Mouse (Mus musculus) neural tube, embryonic 10.5 days (tissue): ENCODE results near the gene Fbxw8.

Experiments used
- DNase-seq: peaks from one replicate; pipeline ENCODE4 v3.0.0-alpha.2; 2017; ENCODE audit warnings: low spot score; ENCODE audit errors: extremely low spot score

Fbxw8 gene

DNA sequence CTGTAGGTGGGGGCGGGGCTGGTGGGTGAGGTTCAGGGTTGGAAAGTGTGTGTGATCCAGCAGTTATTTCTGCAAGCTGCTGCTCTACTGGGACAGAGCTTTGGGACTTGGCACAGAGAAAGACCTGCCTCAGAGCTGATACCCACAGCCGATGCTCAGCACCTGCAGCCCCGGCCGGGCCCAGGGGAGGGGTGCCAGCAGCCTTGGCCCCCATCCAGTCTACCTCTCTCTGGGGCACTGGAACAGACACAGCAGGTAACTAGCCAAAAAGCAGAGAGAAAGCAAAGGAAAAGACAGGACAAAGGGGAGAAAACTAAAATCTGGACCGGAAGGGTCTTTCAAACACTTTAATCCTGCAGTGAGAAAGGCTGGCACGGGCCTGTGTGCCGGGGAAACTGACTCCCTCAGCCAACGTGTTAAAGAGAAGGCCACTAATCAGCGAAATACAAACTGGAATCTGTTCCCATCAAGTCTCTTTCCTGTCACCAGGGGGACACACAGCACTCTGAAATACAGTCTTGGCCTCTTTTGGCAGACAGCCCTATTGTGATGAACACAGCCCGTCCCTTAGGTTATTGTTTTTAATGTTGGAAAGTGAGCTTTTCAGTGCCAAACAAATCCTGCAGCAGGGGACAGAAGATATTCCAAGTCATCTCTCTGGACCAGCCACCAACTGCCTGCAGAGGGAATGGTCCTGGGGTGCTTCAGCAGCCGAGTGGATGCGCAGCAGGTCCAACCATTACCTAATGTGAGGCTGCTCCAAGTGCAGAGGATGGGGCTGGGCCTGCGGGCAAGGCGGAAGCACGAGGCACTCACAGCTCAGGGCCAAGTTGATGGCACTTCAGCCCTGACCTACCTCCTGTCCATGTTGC is 78.3 kb downstream of the Fbxw8 start:
- DNase-seq, result no peak

DNA sequence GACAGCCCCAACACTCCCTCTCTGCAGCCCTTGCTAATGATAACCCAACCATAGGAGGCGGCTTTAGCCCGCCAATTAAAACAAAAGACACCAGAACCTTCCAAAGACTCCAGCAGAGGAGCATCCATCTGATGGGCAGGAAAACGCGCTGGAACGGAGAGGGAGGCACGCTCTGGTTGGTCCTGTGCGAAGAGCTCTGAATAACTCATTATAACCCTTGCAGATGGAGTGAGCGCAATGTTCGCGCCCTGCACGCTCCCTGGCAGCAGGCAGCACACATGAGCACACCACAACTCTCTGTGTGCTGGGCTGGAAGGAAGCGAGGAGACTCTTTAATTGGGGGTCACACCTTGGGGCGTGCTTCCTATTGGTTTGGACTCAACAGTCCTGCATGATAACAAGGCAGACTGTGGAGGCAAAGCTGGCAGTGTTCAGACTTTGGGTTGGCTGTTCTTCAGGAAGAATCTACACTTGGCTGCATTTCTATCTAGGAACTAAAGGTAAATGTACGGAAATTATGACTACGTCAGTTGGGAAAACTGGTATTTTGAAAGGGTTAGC is 82.0 kb downstream of the Fbxw8 start:
- DNase-seq, result no peak

DNA sequence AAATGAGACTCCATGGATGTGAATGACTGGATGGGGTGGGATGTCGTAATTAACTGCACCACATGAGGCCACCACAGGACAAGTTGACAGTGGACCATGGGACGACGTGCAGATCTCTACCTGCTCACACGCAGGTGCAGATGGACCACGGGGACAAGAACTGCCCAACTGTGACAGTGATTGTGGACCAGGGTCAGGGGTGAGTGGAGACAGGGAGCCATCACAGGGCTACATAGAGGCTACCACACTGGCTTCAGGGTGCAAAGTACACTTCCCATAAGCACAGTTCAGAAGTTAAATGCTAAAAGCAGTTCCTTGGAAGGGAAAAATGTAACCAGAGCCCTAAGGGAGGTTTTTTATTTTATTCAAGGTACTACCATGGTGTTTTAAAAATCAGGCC is 83.5 kb downstream of the Fbxw8 start:
- DNase-seq, result no peak

DNA sequence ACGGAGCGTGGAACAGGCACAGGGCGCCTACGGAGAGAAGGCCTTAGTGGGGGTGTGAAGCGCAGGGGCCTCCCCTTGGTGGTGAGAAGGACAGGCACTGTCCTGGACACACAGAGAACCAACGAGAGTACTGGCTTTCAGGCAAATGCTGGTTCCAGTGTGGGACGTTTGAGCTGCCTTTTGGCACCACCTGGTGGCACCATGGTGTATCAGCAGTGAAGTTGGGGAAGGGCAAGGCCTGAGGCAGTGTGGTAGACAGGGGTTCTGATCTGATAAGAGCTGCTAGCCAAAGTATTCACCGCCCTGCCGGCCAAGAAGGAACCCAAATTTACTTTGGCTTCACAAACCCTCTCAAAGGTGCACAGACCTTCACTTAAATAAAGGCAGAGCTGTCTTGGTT is 85.9 kb downstream of the Fbxw8 start:
- peak; percentile 69 for DNase-seq

DNA sequence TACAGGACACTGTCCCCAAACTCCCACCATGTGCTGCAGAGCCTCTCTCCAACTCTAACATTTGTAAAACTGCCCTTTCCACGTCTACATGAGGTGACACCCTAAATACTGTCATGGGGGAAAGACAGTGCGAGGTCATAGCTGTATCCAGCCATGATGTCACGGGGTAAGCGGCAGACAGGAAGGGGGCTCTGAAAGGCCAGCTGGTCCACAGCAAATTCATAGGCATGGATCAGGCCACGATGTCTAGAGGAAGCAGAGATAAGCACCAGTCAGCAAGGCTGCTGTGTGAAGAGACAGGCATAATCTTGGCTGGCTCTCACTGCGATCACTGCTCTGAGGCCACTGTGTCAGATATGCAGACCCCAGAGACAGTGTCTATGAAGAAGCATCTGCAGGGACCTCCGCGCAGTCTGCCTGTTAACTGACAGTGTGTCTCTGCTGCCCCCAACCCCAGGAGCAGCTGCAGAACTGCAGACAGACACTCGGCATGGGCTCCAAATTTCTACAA is 87.2 kb downstream of the Fbxw8 start:
- DNase-seq, result no peak

- DNase-seq, result no peak
These were observed 87.7 kb downstream of the Fbxw8 start for GRCm38 (mm10) chr5:118067572-118067971.

DNA sequence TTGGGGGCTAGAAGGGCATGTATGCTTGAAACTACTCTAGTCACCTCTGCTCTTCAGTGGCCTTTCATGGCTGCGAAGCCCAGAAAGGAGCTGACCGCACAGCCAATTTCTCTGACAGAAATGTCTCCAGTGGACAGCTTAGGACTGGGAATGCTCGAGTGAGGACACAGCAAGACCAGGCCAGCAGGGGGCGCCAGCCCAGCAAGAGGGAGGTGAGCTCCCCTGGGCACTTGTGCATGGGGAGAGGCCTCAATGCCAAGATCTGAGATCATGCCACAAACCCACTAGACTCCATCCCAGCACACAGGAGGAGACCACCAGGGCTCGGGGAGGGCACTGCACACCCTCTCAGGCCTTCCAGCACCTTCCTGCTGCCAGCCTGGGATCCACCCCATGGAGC is 88.4 kb downstream of the Fbxw8 start:
- DNase-seq, result peak; percentile 62

DNA sequence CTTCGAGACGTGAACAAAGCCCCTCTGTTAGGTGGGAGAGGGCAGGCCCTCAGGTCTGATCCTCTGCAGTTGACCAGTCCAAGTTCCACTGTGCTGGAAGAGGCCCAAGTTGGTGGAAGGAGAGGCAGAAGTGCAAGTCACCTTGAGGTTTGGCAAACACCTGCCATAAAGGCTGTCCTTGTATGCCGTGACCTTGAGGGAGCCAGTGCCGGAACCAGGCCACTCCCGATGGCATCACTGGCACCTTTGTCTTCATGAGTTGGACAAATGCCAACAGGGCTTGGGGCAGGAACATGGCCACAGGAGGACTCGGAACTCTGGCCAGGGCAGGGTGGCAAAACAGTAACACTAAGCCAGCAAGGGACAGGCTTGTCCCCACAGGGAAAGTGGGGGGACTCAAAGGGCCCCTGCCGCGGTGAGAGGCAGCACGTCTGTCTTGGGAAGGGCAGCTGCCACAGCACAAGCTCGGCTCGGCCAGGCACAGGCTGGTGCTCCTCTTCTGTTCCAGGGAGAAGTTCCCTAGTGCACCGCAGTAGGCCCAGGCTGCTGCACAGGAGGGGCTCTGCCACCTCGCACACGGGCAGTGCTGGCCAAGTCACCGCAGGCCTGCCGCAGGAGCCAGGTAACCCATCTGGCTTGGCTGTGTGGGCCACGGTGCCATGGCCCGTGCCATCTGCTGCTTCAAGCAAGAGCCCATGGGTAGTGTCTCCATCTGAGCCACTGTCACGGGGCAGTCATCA is 89.6 kb downstream of the Fbxw8 start:
- no peak for DNase-seq

DNA sequence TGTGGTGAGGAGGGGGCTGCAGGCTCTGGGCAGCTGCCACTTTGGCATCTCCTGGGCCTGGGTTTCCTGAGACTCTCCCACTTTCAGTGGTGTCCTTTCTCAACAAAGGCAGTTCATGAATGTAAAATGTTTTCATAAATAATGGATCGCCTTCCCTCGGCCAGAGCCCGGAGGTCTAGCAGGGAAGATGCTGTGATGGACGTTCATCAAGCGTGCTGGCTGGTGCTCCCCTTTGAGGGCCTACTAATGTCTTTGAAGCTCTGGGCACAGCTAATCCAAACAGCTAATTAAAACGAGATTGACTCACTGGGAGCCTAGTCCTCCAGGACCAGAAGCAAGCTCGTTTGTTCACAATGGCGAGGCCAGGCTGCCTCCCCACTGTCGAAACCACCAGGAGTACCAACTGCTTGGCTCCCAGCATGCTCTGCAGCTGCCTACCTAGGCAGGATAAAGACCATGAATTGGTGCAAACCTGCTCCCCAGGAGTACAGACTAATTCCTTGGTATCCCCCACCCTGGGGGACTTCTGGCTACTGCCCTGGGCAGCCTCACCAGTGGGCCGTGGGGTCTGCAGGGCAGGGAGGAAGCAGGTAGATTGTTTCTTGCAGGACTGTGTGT is 90.9 kb downstream of the Fbxw8 start:
- DNase-seq, result no peak

DNA sequence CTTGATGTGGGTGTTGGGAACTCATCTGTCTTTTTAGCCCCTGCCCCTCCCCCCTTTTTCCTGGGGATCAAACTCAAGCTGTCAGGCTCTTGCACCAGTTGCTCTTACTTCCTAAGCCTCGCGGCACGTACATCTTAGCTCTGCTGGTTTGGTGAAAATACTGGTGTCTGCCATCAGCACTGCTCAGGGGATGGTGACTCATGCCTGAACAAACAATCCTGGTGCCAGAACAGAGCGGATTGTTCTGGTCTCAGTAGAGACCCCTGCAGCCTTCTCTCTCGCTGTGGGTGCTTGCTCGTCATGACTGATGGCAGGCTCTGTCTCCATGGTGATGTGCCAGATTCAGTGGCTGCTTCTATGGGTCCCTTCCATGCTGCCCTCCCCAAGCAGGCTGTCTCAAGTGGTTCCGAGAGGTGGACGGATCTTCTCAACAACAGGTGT is 92.1 kb downstream of the Fbxw8 start:
- no peak for DNase-seq

GRCm38 (mm10) chr5:118061391-118061790 is 93.9 kb downstream of the Fbxw8 start:
- no peak for DNase-seq

GRCm38 (mm10) chr5:118059646-118060045 is 95.6 kb downstream of the Fbxw8 start:
- DNase-seq, result no peak

- no peak for DNase-seq
These were observed 96.4 kb downstream of the Fbxw8 start for GRCm38 (mm10) chr5:118058858-118059257.

DNA sequence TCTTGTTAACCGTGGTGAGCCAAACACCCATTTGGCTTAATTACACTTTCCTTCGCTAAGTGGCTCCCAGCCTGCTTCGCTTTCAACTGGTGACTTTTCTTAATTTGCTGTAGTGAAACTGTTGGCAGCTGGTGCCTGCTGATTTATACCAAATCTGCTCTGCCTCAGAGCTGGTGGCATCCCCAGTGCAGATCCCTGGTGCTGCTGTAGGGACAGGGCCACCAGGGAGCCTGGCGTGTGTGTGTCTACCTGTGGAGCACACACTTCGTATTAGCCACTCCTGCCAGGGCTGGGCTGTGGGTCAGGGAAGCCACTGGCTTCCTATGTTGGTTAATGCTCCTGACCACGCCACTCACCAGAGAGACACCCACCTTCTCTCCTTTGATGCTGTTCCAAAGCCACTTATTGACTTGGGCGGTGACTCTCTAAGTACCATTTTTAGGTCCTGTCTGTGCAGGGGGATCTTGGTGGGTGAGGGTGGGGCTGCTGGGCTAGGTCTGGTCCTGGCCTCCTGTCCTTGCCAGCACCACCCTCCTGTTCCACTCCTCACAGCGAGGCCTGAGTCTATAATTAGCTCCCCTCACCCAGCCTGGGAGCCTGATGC is 97.7 kb downstream of the Fbxw8 start:
- DNase-seq, result no peak

DNA sequence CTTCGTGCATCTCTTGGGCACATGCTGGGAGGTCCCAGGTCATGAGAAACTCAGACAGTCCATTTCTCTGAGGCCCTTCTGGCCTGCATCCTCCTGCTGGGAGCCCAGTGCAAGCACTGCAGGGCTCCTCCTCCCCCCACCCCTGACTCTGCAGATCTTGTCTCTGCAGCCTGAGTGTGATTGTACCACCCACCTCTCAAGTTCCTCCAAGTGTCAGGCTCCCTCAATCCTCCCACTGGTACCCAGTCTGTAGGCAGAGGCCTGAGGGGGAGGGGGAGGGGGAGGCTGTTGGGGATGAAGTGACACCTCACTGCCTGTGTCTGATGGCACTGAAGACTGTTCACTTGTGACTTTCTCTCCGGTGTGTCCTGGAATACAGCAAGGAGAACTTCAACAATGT is 102.1 kb downstream of the Fbxw8 start:
- no peak for DNase-seq

DNA sequence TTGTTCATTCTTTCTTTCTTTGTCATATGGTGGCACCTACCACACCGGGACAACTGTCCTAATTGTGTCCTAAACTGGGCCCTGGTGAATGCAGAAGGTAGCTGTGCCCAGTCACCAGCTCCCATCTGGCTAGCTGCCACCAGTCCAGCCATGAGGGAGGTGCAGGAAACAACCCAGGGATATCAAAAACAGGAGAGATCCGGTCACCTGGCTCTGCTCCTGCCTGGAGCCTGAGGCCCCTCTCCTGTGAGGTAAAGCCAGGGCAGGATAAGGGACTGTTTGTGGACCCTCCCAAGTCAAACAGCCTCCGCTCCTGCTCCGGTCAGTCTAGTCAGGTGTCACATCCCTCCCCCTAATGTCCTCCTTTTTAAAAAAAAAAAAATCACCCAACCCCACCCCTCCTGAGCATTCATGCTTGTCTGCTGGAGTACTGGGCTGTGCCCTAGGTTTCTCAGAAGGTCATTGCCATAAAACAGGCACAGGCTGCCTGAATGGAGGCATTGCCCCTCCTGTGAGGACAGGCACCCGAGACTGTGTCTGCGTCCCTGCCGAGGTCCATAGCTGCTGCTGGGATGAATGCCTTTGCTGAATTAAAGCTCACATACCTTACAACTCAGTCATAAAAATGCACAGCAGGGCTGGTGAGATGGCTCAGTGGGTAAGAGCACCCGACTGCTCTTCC is 103.1 kb downstream of the Fbxw8 start:
- no peak for DNase-seq

DNA sequence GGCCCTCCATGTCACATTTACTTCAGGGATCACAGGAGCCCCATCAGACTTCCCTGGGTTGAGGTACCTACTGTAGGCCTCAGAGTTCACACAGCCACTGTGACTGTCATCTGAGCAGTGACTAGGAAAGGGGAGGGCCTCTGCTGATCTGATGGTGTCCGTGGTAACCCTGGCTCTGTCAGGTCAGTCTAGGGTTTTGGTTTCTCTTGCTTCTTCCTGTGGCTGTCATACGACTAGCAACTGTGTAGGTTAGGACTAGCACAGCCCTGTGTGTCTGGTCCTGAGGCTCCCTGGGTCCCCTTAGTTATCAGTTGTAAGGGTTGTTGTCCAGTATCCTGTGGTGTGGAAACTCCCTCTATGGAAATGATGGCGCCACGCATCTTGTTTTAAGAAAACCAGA is 104.5 kb downstream of the Fbxw8 start:
- DNase-seq, result no peak

- DNase-seq, result no peak
These were observed 106.3 kb downstream of the Fbxw8 start for GRCm38 (mm10) chr5:118048928-118049327.

GRCm38 (mm10) chr5:118048412-118048811 is 106.9 kb downstream of the Fbxw8 start:
- no peak for DNase-seq

DNA sequence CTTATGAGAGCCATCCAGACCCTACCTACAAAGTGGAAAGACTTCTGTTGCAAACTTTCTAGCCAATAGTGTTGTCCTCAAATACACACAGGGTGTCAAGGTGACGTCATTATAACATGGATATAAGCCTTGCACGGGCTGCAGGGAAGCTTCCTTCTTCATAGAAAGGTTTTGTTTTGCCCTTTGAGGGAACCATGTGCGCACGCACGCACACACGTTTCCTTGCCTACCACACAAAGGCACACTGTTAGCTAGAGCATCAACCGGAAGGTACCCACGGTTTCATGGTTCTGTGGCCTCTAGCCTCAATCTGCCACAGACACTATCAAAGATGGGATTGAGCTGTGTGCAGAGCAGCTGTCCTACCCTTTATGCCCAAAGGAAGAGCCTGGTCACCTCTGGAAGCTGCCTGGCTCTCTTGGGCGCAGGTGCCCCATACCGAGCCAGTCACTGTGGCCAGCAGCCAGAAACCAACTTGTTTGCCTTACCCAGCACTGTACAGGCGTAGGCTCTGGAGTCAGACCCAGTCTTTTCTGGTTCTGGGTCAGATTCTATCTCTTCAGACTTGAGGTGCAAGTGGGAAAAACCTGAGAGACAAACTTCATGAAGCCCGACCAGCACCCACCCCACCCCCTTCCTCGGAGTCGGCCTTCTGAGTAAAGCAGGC is 108.0 kb downstream of the Fbxw8 start:
- no peak for DNase-seq
